Mouse (Mus musculus): ENCODE results near the gene Ccser2. TPM values are rescaled to one million over a fixed set of nuclear protein-coding genes. Genes with fewer than 3 reads are reported as not detected.
A peak's percentile ranks its signal among the peaks of the same experiment; 100 is the strongest.
"Not testable (repeated sequence)": the region's sequence is repeated elsewhere in the genome, so short reads cannot be mapped to it uniquely, and the experiment has no call there.

Ccser2 gene
- total RNA-seq (2021) = 10 to 100 TPM; 88.7 to 93.3 TPM
- long read RNA-seq, experiment 1, full-length matches to known transcripts = 4 of 16 reads
- long read RNA-seq, experiment 1, partial matches to known transcripts = 5 of 16 reads
- long read RNA-seq, experiment 1, other reads (novel, unspliced or antisense) = 7 of 16 reads
- long read RNA-seq, experiment 2, full-length matches to known transcripts = 2 of 24 reads
- long read RNA-seq, experiment 2, partial matches to known transcripts = 8 of 24 reads
- long read RNA-seq, experiment 2, other reads (novel, unspliced or antisense) = 14 of 24 reads

DNA sequence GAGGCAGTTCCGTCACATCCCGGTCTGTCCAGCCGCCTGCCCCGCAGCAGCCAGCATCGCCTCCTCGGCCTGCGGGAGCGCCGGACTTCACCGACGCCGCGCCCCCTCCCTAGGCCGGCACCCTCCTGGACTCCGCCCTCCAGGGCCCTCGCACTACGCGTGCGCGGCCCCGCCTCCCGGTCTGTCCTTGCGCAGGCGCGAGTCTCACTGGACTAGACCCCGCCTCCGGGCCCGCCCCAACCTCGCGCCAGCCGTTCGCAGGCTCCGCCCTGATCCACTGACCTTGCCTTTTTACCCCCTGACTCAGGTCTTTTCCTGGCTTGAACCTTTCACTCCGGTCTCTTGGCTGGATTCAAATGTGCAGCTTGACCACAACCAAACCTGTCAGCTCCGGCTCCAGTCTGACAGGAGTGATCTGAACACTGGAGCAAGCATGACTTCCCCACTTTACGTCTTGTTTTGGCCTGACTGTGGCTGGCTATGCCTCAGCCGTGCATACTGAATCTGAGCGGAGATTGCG lies at the start of gene Ccser2:
Ccser2 (minus strand) TSS at position 150 of the 520 bp plus-strand sequence.
- DNase-seq (ENCODE audit: low spot score in 2 of 2) = peak; percentile 97

DNA sequence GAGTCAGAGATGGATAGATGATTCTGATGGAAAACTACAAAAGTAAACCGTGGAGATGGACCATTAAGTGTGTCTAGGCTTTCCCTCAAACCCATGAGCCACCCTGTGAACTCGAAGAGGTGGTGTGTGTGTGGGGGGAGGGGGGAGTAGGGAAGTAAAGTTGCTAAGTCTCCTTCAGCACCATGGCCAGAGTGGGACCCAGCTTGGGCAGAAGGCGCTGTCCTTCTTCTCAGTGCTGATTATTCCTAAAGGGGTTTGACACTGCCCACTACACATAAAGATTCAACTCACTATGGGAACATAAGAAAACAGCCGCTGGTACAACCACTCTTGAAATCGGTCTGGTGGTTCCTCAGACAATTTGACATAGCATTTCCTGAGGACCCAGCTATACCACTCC lies 47.3 kb upstream of the Ccser2 start:
- no peak for DNase-seq (ENCODE audit: low spot score in 2 of 2)

DNA sequence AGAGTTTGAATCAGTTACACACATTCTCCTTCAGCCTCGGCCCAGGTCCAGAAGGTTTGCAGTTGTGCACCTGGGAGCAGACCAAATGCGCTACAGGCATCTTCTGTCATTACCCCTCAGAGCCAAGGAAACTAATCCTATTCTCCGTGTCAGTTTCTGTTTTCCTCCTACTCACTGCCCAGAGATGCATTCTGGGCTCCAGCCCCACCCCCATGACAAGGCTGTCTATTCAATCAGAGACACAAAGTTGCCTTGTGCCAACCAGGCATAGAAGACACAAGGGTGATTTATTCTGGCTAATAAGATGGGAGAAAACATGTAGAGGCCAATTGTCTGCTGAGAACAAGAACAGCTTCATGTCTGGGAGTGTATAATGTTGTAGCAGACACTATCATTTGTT lies 45.1 kb upstream of the Ccser2 start:
- peak; percentile 13 to 45 for DNase-seq (ENCODE audit: low spot score in 2 of 2)

DNA sequence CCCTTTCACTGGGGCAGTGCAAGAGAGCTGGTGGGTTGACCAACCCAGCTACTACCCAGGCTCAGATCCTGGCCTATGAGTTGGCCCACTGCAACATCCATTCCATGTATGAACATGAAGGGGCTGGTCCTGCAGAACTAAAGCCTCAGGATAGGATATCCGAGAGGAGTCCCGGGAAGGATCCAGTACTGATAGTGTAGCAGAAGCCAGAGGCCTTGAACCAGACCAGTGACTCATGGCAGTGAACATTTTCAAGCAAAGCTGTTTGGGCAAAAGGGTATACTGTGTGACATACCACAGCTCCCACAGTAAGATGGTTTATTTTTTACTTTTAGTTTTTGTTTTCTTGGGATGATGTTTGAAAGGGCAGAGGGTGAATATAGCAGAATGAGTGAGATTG lies 41.1 kb upstream of the Ccser2 start:
- DNase-seq (ENCODE audit: low spot score in 2 of 2) = no peak

DNA sequence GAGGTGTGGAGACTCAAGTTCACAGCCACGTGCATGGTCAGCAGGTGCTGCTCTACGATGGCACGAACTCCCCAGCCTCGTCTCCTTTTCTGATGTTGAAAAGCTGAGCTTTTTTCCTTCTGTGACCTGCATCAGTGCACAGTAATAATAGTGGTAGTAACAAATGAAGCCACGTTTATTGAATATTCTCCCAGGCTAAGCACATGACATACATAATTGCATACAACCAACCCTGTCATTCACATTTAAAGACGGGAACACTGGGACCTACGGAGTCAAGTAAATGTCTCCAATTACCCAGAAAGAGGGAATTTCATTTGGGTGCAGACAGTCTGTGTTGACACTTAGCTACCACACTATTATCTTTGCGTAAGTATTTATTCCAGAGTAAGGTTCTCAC lies 37.9 kb upstream of the Ccser2 start:
- DNase-seq (ENCODE audit: low spot score in 2 of 2) = no peak

DNA sequence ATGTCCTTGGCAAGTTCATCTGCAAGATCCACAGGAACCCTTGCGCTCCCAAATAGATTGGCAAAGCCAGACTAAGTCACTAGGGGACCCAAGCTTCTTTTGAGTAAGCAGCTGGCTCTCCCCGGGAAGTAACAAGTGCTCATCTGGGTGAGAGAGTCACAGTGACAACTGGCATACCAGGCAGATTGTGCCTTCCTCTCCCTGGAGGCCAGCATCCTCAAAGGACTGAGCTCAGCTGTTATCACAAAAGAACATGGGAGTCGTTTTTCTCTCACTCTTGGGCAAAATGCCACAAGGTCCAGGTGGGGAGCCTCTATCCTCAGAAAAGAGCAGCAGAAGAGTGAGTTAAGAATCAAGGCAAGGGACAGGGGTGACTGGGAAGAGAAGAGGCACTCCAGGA lies 37.3 kb upstream of the Ccser2 start:
- peak in 1 of 2 experiments; percentile 5 for DNase-seq (ENCODE audit: low spot score in 2 of 2)

DNA sequence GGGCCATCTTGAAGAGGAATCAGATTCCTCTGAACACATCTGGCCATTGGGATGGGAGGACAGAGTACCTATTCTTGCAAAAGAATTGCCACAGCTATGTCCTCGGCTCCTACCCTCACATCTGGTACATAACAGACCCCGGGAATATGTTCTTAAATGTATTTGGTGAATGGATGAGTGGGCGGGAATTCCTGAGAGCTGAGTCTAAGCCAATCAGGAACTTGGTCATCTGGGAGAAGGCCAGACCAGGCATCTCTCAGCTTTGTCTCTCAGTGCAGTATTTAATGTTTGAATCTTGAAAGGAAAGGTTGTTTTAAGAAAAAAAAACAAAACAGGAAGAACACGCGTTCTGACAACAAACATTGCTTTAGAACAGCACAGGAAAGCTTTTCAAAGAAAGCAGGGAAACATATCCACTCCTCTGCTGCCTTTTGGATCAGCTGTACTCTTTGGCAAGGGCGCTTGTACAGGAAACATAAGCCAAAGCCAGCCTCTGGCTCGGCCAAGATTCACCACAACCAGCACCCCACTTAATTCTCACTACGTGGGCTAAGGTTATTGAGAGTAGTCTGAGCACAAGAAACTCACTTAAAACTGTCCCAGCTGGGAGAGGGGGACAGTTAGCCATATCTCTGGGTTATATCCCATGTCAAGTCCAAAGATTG lies 35.0 kb upstream of the Ccser2 start:
- DNase-seq (ENCODE audit: low spot score in 2 of 2) = peak in 1 of 2 experiments; percentile 40

GRCm38 (mm10) chr14:37002852-37003251 lies 34.3 kb upstream of the Ccser2 start:
- DNase-seq (ENCODE audit: low spot score in 2 of 2) = no peak

- DNase-seq (ENCODE audit: low spot score in 2 of 2) = not testable (repeated sequence)
Measured at GRCm38 (mm10) chr14:37000780-37001179, 32.2 kb upstream of the Ccser2 start.

- no peak for DNase-seq (ENCODE audit: low spot score in 2 of 2)
Measured at GRCm38 (mm10) chr14:36989784-36990183, 21.2 kb upstream of the Ccser2 start.

- DNase-seq (ENCODE audit: low spot score in 2 of 2) = no peak
Measured at GRCm38 (mm10) chr14:36985693-36986092, 17.1 kb upstream of the Ccser2 start.

GRCm38 (mm10) chr14:36975019-36975418 lies 6.4 kb upstream of the Ccser2 start:
- no peak for DNase-seq (ENCODE audit: low spot score in 2 of 2)

- no peak for DNase-seq (ENCODE audit: low spot score in 2 of 2)
Measured at GRCm38 (mm10) chr14:36971211-36971610, 2.6 kb upstream of the Ccser2 start.

GRCm38 (mm10) chr14:36969861-36970420 lies 1.4 kb upstream of the Ccser2 start:
- DNase-seq (ENCODE audit: low spot score in 2 of 2) = no peak

DNA sequence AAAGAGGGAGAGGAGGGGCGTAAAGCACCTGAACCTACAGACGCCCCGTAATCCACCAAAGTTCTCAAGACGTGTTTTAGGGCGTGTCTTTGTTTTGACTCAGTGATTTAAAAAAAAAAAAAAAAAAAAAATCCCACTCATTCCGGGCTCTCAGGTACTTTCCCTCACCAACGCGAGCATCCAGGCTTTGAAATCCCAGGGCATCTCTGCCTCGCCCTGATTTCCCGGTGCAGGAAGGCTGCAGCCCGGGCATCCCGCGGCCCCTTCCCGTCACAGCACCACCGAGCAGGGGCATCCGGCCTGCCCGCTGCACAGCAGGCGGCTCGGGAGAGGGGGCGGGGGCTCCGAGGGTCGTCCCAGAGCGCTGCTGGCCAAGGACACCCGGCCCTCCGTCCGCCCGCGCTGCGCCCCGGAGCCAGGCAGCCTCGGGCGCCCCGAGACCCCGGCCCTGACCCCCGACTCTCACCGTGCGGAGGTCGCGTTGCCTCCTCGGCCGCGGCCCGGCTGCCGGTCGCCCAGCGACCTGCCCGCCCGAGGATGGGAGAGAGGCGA lies 425 bp downstream of the Ccser2 start:
- DNase-seq (ENCODE audit: low spot score in 2 of 2) = peak in 1 of 2 experiments; percentile 49

DNA sequence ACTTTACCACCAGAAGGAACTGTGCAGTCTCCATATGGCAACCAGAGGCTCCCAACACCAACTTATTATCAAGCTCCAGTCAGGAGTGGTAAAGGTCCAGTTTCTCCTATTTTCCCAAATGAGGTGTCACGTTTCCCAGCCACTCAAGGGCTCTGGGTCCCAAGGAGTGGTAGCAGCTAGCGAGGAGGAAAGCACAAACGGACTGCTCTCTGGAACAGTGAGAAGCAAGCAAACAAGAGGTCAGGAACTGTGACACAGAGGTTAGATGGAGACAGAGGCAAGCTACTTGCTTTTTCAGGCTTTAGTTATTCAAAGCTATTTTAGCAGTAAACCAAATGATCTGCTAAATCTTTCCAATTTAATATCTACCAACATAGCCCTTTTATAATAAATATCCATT lies 3.2 kb downstream of the Ccser2 start:
- no peak for DNase-seq (ENCODE audit: low spot score in 2 of 2)

DNA sequence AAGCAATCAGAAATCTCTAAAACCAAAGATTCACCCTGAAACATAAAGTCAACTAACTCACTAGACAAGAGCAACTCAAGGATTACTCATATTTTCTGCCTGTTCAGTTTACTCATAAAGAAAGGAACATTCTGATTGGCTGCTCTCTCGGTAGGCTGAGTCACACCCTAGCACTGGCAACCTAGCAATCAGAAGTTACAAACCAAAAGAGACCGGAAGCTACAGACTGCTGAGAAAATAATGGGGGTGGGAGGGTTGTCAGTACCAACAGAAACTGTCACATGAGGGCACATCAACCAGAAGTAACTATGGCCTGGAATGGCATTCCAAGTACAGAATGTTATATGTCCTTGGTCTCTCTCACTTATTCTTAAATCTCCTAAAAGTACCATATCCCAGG lies 6.1 kb downstream of the Ccser2 start:
- DNase-seq (ENCODE audit: low spot score in 2 of 2) = no peak

GRCm38 (mm10) chr14:36957719-36958118 lies 10.9 kb downstream of the Ccser2 start:
- no peak for DNase-seq (ENCODE audit: low spot score in 2 of 2)

DNA sequence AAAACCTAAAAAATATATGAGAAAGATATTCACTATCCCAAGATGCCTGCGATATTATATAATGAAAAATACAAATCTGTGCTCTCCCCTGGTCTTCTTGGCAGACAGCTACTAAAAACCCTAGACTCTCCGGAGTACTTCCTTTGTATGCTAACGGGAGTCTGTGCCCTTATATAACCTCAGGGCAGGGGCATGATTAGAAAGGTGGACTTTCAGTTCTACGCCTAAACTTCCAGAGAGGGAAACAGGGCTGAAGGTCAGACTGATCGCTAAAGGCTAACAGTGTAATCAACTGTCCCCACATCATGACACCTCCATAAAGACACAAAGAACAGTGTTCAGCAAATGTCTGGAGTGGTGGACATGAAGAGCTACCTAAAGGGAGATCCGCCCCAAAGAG lies 11.3 kb downstream of the Ccser2 start:
- DNase-seq (ENCODE audit: low spot score in 2 of 2) = no peak

DNA sequence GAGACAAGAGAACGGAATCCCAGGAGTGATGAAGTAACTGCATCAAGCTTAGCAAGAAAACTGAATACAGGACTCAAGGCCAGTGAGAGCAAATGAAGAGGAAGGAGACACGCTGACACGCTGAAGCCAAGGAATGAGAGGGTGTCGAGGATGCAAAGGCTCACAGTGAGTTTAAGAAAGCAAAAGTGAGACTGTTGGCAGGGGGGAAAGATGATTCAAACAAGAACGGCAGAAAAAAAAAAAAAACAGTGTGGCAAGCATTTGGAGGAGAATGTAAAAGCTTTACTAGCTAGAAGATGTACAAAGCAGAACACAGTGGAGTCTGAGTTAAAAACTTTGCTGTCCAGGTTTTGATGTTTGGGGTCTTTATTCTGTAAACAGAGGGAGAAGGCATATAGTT lies 11.9 kb downstream of the Ccser2 start:
- DNase-seq (ENCODE audit: low spot score in 2 of 2) = no peak

GRCm38 (mm10) chr14:36952687-36953426 lies 15.7 kb downstream of the Ccser2 start:
- no peak for DNase-seq (ENCODE audit: low spot score in 2 of 2)
